Mouse (Mus musculus): ENCODE results near the gene Rsph3b.
"Not testable (repeated sequence)": the region's sequence is repeated elsewhere in the genome, so short reads cannot be mapped to it uniquely, and the experiment has no call there.

Rsph3b gene

GRCm38 (mm10) chr17:6958881-6959280 is 10.4 kb upstream of the Rsph3b start:
- DNase-seq (ENCODE audit: low spot score), result not testable (repeated sequence)

- DNase-seq (ENCODE audit: low spot score), result not testable (repeated sequence)
These were observed 317 bp upstream of the Rsph3b start for GRCm38 (mm10) chr17:6948769-6949228.

DNA sequence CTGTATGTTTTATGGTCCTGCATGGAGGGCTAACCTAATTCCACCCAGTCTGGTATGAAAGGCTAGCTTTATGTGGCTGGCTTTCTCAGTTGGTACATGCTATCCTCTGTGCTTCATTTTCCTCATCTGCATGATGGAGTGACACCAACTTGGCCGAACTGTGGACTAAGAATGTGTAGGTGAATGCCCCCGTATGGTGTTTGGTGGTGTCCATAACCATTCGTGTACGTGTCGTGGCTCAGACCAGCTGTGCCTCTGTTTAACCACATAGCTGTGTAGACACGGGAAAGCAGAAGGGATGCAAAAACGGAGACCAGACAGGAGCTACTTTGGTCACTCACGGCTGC is 872 bp downstream of the Rsph3b start:
- not testable (repeated sequence) for DNase-seq (ENCODE audit: low spot score)

GRCm38 (mm10) chr17:6942560-6942959 is 5.9 kb downstream of the Rsph3b start:
- DNase-seq (ENCODE audit: low spot score), result not testable (repeated sequence)

GRCm38 (mm10) chr17:6931625-6932024 is 16.9 kb downstream of the Rsph3b start:
- DNase-seq (ENCODE audit: low spot score), result not testable (repeated sequence)

DNA sequence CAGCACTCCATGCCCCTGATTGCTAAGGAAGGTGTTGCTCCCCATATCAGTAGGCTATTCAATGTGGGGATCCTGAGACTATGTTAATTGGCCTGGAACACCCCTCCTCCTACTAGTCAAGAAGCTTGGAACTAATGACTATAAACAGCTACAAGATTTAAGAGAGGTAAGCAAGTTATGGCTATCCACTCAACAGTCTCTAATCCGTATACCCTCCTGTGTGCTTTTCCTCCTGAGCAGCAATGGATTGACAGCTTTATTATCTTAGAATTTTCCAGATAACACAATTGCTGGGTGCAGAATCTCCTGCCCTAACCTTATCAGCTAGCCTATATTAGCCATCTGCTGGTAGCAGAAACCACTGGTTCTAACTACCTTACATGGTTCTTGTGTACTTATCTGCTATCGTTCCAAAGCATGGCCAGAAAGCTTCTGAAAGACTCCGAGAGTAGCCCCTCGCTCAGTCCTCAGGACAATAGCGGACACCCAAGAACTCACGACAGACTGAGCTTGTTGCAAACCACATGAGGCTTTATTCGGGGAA is 28.1 kb downstream of the Rsph3b start:
- DNase-seq (ENCODE audit: low spot score), result not testable (repeated sequence)

- DNase-seq (ENCODE audit: low spot score), result not testable (repeated sequence)
These were observed 29.1 kb downstream of the Rsph3b start for GRCm38 (mm10) chr17:6919388-6919787.

DNA sequence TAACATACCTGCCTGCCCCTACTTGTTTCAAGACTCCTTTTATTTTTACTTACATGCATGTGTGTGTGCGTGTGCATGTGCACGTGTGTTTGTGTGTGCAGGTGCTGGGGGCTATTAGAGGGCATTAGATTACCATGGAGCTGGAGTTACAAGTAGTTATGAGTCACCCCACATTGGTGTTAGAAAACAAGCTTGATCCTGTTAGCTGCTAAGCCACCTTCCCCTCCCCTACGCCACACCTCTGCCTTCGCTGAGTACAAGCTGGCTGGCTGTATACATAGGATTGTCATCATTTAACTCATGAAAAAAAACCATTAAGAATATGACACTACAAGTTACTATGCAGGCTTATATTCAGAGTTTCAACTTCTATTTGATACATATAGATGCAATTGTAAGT is 33.2 kb downstream of the Rsph3b start:
- not testable (repeated sequence) for DNase-seq (ENCODE audit: low spot score)

DNA sequence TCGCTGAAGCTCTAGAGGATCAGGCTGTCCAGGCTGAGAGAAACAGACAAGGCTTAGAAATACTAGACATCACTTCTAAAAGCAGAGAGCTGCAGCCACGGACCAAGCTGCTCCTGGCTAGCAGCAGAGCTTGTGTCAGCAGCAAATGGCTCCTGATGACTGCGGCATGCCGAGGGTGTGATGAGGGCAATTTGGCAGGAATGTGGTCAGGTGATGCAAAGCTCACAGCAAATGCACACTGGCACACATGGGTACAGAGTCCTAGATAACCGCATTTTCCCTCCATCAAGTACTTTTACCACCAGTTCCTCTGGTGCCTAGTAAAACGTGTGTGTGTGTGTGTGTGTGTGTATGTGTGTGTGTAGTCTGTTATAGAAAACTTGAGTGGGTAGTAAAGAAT is 34.4 kb downstream of the Rsph3b start:
- DNase-seq (ENCODE audit: low spot score), result not testable (repeated sequence)

- not testable (repeated sequence) for DNase-seq (ENCODE audit: low spot score)
These were observed 48.1 kb downstream of the Rsph3b start for GRCm38 (mm10) chr17:6900361-6900760.

- not testable (repeated sequence) for DNase-seq (ENCODE audit: low spot score)
These were observed 50.4 kb downstream of the Rsph3b start for GRCm38 (mm10) chr17:6897996-6898562.

DNA sequence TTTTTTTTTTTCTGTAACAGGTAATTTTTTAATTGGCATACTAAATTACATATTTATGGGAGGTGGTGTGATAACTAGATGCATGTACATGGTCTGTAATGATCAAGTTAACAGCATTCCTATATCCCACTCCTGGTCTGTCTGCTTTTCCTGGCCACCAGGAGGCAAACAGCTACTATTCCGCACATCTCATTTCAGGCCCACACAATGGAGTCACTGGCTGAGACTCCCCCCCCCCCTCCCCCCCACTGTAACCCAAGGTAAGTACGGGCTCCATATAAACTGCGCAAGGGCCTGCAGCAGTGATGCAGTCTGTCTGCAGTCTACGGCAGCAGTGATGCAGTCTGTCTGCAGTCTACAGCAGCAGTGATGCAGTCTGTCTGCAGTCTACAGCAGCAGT is 51.7 kb downstream of the Rsph3b start:
- DNase-seq (ENCODE audit: low spot score), result no peak

GRCm38 (mm10) chr17:6893332-6893731 is 55.1 kb downstream of the Rsph3b start:
- DNase-seq (ENCODE audit: low spot score), result no peak

DNA sequence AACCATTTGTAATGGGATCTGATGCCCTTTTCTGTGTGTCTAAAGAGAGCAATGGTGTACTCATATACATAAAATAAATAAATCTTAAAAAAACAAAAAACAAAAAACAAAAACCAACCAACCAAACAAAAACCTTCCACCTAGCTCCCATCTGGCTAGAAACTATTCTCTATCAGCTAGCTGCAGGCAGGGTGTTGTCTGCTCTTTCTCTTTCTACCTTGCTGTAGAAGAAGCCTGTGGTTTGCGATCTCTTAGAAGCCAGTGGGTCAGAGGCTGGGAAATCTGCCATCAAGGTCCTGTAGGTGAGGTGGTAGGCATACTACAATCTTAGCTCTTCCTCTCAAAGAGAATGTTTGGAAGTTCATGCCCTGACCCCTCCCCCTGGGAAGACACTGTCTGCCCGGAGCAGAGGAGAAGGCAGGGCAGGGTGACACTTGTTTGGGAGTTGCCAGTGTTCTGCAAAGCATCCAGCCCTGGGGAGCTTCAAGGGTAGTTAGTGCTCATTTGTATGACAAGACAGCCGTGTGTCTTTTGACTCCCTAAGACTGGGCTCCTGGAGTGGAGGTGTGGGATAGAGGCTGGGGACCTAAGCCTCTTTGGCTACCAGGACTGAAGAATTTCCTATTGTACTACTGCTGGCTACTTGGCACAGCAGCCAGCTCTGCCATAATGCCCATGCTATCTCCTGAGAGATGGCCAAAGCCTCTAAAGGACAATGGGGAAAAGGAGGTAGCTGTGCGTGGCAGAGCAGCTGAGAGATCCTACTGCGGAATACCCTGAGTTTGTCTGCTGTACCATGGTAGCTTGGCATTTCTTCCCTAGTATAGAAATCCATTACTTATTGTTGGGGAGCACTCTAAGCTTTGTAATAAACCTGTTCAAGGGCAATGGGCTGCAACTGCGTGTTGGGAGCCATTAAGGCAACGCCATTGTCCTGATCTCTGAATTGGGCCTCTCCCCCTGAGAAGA is 56.2 kb downstream of the Rsph3b start:
- no peak for DNase-seq (ENCODE audit: low spot score)

- DNase-seq (ENCODE audit: low spot score), result no peak
These were observed 62.0 kb downstream of the Rsph3b start for GRCm38 (mm10) chr17:6886445-6886844.

DNA sequence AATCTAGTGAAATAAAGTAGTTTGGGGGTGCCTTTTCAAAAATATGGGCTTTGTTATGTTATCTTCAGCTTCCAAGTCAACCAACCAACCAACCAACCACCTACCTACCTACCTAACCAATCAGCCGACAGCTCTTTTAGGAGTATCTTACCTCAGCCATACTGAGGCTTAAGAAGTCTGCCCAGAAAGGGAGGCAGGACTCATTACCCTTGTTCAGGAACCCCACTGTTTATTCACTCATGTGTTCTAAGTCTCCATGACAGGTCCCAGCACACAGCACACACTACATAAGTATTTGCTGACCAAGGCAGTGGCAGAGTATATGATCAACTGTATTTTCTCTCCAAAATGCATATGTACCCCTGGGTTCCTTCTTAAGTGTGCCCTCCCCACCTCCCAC is 64.0 kb downstream of the Rsph3b start:
- no peak for DNase-seq (ENCODE audit: low spot score)

- DNase-seq (ENCODE audit: low spot score), result no peak
These were observed 67.2 kb downstream of the Rsph3b start for GRCm38 (mm10) chr17:6881306-6881705.

- no peak for DNase-seq (ENCODE audit: low spot score)
These were observed 77.1 kb downstream of the Rsph3b start for GRCm38 (mm10) chr17:6871421-6871820.

GRCm38 (mm10) chr17:6868810-6869209 is 79.7 kb downstream of the Rsph3b start:
- DNase-seq (ENCODE audit: low spot score), result peak; percentile 33

- DNase-seq (ENCODE audit: low spot score), result peak; percentile 86
These were observed 80.7 kb downstream of the Rsph3b start for GRCm38 (mm10) chr17:6867740-6868139.

DNA sequence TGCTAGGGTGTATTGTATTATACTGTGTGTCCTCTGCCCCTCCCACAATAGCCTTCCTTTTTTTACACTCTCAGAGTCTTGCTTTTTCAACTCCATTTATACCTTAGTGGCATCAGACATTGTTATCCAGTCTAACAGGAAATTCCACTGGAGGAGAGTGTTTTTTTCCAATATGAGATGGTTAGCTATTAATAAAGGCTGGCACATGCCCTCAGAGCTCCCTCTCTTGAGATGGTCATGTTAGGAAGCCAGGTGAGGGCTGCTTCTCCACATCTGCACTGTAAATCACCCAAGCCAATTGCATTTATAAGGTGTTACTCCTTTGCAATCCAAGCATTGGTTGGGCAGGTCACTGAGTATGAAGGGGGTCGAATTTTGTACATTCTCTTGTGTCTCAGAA is 81.9 kb downstream of the Rsph3b start:
- DNase-seq (ENCODE audit: low spot score), result no peak

DNA sequence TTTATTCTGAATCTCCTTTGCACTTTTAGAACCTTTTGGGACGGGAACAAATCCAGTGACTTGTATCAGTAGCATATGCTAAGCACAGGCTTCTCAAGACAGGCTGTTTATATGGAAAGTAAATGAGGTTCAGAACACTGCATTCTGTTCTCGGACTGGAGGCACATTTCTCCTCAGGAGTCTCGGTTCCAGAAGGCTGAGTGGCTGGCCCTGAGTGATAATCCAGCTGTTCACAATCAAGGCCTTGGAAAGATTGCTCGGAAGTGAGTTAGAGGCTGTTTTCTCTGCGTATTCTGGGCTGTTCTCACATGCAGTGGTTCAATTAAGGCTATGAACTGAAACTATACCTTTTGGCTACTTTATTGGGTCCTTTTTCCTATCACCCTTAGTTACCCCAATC is 82.9 kb downstream of the Rsph3b start:
- DNase-seq (ENCODE audit: low spot score), result no peak

- no peak for DNase-seq (ENCODE audit: low spot score)
These were observed 83.6 kb downstream of the Rsph3b start for GRCm38 (mm10) chr17:6864869-6865268.

Data from yolk sac, embryonic 10.5 days (tissue).